Mouse (Mus musculus) adrenal gland, adult 2 months (tissue): ENCODE measurements at regions not wholly inside any gene's neighbourhood (a gene's known extent, or its start where the extent isn't known, plus 50 kb on each side); places are given as distances from the start of the nearest gene placed in this dataset.

Experiments
- DNase-seq: peaks from one replicate; pipeline ENCODE4 v3.0.0; 2021

DNA sequence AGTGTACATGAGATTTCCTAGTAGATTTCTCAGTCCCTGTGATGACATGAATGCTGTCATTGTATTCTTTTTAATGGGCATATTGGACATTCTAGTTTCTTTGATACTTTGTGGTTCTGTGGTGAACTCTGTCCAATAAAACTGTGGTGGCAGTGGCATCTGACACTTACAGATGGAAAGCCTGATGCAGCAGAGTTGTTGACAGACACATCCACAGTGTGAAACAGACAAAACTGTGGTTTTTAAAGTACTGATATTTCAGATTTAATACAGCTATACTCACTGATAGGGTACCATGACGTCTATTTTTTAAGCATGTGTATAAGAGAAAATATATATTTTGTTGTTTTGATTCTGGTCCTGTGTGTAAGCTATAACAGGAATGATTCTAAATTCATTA is 818.0 kb downstream of the Trim52 start:
- DNase-seq = no peak

- no peak for DNase-seq
These were observed 818.4 kb downstream of the Trim52 start for GRCm38 (mm10) chr14:106924443-106924842.

DNA sequence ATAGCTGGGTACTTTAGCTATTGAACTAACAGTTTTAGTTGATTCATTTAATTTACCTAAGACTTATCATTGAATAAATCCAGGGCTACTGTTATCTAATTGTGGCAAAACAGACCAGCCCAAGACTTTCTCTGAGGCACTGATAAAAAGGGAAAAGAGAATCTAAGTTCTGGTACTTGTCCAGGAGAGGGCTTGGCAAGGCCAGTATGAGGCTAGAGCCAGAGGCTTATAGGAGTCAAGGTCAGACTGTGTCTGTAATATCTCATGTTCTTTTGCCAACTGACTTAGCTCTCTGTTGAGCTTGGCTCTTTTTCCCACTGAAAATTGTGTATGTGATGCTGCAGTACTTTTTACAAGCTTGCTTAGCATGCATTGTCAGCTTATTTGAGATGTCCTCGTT is 839.3 kb downstream of the Trim52 start:
- DNase-seq = peak; percentile 38

DNA sequence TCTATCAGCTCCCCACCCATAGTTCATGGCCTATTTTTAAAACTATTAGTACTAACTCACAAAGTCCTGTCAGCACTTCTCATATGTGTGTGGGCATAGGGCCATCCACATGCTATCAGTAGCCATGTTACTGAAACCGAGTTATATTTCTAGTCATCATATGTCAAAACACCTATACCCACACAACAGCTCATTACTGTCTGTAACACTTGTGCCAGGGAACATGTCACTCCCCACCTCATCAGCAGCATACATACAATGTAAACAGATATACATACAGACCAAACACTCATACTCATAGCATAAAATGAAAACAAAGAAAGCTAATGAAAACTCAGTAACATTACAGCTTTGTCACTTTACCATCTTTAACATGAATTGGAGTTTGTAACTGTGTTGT is 872.0 kb downstream of the Trim52 start:
- DNase-seq = no peak

DNA sequence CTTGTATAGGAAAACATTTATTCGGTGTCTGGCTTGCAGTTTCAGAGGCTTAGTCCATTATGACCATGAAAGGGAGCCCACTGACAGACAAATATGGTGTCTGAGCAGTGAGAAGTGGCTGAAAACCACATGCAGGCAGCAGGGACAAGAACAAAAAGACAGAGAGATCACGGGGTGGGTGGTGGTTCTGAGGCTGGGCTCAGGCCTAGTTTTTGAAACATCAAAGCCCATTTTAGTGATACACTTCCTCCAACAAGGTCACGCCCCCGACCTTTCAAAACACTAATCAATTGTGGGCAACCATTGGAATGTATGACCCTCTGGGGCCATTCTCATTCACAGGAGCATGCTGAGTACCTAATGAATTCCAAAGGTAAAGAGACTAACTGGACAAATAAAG is 874.8 kb downstream of the Trim52 start:
- DNase-seq = no peak

GRCm38 (mm10) chr14:106997565-106998279 is 891.7 kb downstream of the Trim52 start:
- no peak for DNase-seq

DNA sequence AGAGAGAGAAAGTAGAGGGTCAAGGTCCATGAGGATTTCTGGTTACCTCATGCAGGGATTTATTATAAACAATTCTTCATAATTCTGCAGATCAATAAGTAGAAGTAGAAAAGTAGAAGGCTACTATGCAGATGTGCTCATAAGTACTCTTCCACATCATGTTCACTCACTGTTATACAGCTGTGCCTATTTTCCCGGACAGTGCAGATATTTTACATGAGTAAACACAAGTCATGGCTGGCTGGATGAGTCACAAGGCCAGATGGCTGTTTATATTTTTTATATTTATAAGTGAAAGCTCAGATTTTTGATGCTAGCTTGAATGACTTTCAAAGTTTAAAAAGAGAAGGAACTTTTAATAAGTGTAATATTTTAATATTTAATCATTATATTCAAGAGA is 899.0 kb downstream of the Trim52 start:
- DNase-seq = peak; percentile 30

DNA sequence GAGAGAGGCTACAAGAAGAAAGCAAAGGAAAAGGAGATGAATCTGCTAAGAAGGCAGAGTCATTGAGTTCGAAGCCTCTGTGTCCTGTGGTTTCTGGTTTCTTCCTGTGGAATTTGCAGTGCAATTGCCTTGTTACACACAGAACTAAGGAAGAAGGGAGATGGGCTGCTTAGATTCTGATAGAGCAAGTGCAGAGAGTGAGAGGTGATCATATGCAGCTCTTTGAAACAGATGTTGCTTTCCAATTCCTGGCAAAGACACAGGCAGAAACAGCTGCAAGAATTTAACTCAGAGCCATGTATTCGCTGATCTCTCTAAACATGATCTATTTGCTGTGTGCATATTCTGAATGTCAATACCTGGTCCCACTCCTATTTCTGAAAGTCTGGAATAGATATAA is 903.6 kb downstream of the Trim52 start:
- no peak for DNase-seq

GRCm38 (mm10) chr14:107033807-107034206 is 927.8 kb downstream of the Trim52 start:
- no peak for DNase-seq

DNA sequence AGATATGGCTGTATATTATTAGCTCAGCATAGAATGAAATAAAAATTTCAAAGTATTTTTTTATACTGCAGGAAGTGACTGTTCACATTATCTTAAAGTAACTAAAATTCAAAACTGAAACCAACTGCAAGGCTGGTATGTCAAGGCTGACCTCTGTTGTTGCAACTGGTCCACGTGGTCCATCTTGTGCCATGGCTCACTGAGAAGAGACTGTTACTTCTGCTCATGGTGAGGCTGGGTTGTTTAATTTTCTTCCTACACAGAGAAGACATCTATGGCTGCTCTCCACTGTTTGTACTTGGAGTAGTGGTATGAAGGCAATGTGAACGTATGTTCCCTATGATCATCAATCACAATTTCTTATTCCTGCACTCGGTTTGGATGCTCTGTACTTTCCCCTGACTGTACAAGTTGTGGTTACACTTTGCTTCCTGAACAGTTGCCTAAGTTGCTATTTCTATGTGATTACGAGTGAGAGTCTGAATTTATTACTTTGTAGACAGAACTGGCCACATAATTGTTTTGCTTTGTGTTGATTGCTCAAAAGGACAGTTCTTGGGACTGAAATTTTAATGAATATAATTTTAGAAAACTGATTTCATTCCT is 946.1 kb downstream of the Trim52 start:
- peak; percentile 13 for DNase-seq

DNA sequence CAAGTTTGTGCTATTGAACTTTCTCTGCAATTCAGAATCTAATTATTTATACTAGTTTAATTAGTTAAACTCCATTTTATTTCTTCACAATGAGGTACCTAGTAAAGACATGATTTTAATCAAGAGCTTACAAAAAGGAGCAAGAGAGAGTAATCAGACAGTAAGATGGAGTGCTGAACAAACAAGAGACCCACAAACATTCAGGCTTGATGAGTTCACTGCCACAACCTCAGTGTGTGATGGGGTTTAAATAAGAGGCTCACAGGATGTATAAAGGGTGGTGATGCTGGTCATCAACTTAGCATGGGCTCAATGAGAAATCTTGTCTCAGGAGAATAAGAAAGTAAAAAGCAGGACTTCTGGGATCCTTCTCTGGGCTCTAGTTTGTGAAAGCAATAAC is 962.6 kb downstream of the Trim52 start:
- DNase-seq = no peak

DNA sequence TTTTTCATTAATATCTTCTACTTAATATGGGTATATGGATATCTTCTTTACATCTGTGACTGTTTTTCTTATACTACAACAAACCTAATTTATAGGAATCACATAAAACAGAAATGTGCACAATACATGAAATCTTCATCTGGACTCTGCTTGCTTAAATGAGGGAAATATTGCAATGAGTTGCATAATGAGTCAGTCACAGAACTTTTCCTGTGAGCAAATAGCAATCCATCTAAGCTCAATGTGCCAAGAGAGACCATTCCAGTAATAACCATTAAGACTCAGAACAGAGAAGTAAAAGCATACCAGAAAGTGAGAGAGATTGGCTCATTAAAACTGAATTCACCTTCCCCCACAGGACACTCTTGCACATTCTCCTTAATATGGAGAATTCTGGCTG is 974.4 kb downstream of the Trim52 start:
- DNase-seq = no peak
